Mouse (Mus musculus) limb, embryonic 10.5 days (tissue): ENCODE measurements at regions not wholly inside any gene's neighbourhood (a gene's known extent, or its start where the extent isn't known, plus 50 kb on each side); places are given as distances from the start of the nearest gene placed in this dataset.

Experiments
- DNase-seq: peaks from one replicate; pipeline ENCODE4 v3.0.0-alpha.2; 2017; ENCODE audit warnings: low spot score
- H3K27ac ChIP-seq: fragments of 300-500 bp; sonication (generic); 2 replicates; pipeline ENCODE4 v1.5.1; 2016; ENCODE audit warnings: mild to moderate bottlenecking
- H3K27me3 ChIP-seq: fragments of 300-500 bp; sonication (generic); 2 replicates; pipeline ENCODE4 v1.6.1; 2016; ENCODE audit warnings: low read depth, mild to moderate bottlenecking; ENCODE audit not compliant: poor library complexity, severe bottlenecking
- H3K36me3 ChIP-seq: fragments of 300-500 bp; sonication (generic); 2 replicates; pipeline ENCODE4 v1.6.1; 2016; ENCODE audit warnings: mild to moderate bottlenecking, moderate library complexity
- H3K4me1 ChIP-seq: fragments of 300-500 bp; sonication (generic); 2 replicates; pipeline ENCODE4 v1.6.1; 2016
- H3K4me3 ChIP-seq: fragments of 300-500 bp; sonication (generic); 2 replicates; pipeline ENCODE4 v1.5.1; 2016; ENCODE audit warnings: mild to moderate bottlenecking, moderate library complexity
- H3K9me3 ChIP-seq: fragments of 300-500 bp; sonication (generic); replicated peaks from 2 replicates; pipeline ENCODE4 v1.6.1; 2016; ENCODE audit warnings: mild to moderate bottlenecking
- WGBS: fragments of 180-500 bp; shearing (Covaris S2); methylation state at CpG from one replicate; pipeline ENCODE4 v1.1.7; 2016; 5-methylcytosine and 5-hydroxymethylcytosine counted together

- 88% methylated on average over 1 of the region's 1 CpGs for WGBS
- Histone ChIP-seq H3K9me3 (no peaks in the 10 kb centered on the region), H3K27ac (no peak overlapping the region), H3K4me1 (no peaks in the 10 kb centered on the region), H3K4me3 (no peak overlapping the region), H3K27me3 (no peaks in the 10 kb centered on the region), H3K36me3 (no peaks in the 10 kb centered on the region)
- DNase-seq: no peak
These were observed 104.8 kb upstream of the Sox14 start for GRCm38 (mm10) chr9:99980734-99981133.

- no peaks in the 10 kb centered on the region for H3K9me3 ChIP-seq
- DNase-seq: no peak
- no peaks in the 10 kb centered on the region for H3K4me1 ChIP-seq
- H3K4me3 ChIP-seq: no peak overlapping the region
- H3K27me3 ChIP-seq: no peaks in the 10 kb centered on the region
- no peaks in the 10 kb centered on the region for H3K36me3 ChIP-seq
- no peak overlapping the region for H3K27ac ChIP-seq
These were observed 85.6 kb upstream of the Sox14 start for GRCm38 (mm10) chr9:99961561-99961960.

- Histone ChIP-seq H3K9me3 (no peaks in the 10 kb centered on the region; the same call in 1 of the 2 replicates), H3K27ac (no peak overlapping the region), H3K4me3 (no peak overlapping the region), H3K4me1 (no peaks in the 10 kb centered on the region), H3K27me3 (no peaks in the 10 kb centered on the region), H3K36me3 (no peaks in the 10 kb centered on the region)
- WGBS: 83% methylated on average over 10 of the region's 10 CpGs
- DNase-seq: no peak
These were observed 78.8 kb upstream of the Sox14 start for GRCm38 (mm10) chr9:99954720-99955119.

GRCm38 (mm10) chr9:99954038-99954618 is 78.2 kb upstream of the Sox14 start:
- H3K36me3 ChIP-seq: no peaks in the 10 kb centered on the region

More at GRCm38 (mm10) chr9:99954038-99954618, 78.2 kb upstream of the Sox14 start:
- WGBS: 89% methylated on average over 6 of the region's 6 CpGs
- no peak overlapping the region for H3K4me3 ChIP-seq
- no peaks in the 10 kb centered on the region; the same call in 1 of the 2 replicates for H3K9me3 ChIP-seq
- no peaks in the 10 kb centered on the region for H3K27me3 ChIP-seq
- no peak for DNase-seq
- H3K4me1 ChIP-seq: no peaks in the 10 kb centered on the region
- no peak overlapping the region for H3K27ac ChIP-seq
